Mouse (Mus musculus): Measurements from ENCODE around the gene Herpud1. TPM values are rescaled to one million over a fixed set of nuclear protein-coding genes. Genes with fewer than 3 reads are reported as not detected.

The Herpud1 gene
- total RNA-seq (2021): 10 to 100 TPM; 55.1 to 75.2 TPM
- long read RNA-seq, experiment 1, transcript Herpud1-205 (8 exons, 1,952 nt): major isoform, 100 of 121 reads
- long read RNA-seq, experiment 1, transcript Herpud1-201 (8 exons, 1,873 nt): minor isoform, 7 of 121 reads
- long read RNA-seq, experiment 1, partial matches to known transcripts: 3 of 121 reads
- long read RNA-seq, experiment 1, other reads (novel, unspliced or antisense): 11 of 121 reads
- long read RNA-seq, experiment 2, transcript Herpud1-201 (8 exons, 1,873 nt): minor isoform, 11 of 146 reads
- long read RNA-seq, experiment 2, transcript Herpud1-205 (8 exons, 1,952 nt): major isoform, 125 of 146 reads
- long read RNA-seq, experiment 2, partial matches to known transcripts: 0 of 146 reads
- long read RNA-seq, experiment 2, other reads (novel, unspliced or antisense): 10 of 146 reads

GRCm38 (mm10) chr8:94386214-94387026, at the start of gene Herpud1:
Herpud1 (plus strand) TSS chr8:94386438.
- intact Hi-C loops (cut with DNase I; ENCODE audit: low total_unique reads): no loop called here
- peak; percentile 97 for DNase-seq

- intact Hi-C loops (cut with DNase I; ENCODE audit: low total_unique reads): no loop called here
- no peak for DNase-seq
Measured at GRCm38 (mm10) chr8:94337559-94337958, 48.7 kb upstream of the Herpud1 start.

- intact Hi-C loops (cut with DNase I; ENCODE audit: low total_unique reads): loop anchor here (5.0 kb wide), 1 partner anchor 57 kb away; no protein-coding TSS in a partner anchor
- no peak for DNase-seq
Measured at GRCm38 (mm10) chr8:94340796-94341195, 45.4 kb upstream of the Herpud1 start.

GRCm38 (mm10) chr8:94342691-94343090, 43.5 kb upstream of the Herpud1 start:
- intact Hi-C loops (cut with DNase I; ENCODE audit: low total_unique reads): loop anchor here (5.0 kb wide), 1 partner anchor 55 kb away; no protein-coding TSS in a partner anchor
- no peak for DNase-seq

- intact Hi-C loops (cut with DNase I; ENCODE audit: low total_unique reads): loop anchor here (5.0 kb wide), 1 partner anchor 54 kb away; no protein-coding TSS in a partner anchor
- peak; percentile 80 for DNase-seq
Measured at GRCm38 (mm10) chr8:94343290-94343689, 42.9 kb upstream of the Herpud1 start.

- DNase-seq: no peak
- intact Hi-C loops (cut with DNase I; ENCODE audit: low total_unique reads): loop anchor here (5.0 kb wide), 1 partner anchor 53 kb away; no protein-coding TSS in a partner anchor
Measured at GRCm38 (mm10) chr8:94343778-94344320, 42.4 kb upstream of the Herpud1 start.

GRCm38 (mm10) chr8:94345657-94346056, 40.6 kb upstream of the Herpud1 start:
- intact Hi-C loops (cut with DNase I; ENCODE audit: low total_unique reads): no loop called here
- DNase-seq: no peak

- intact Hi-C loops (cut with DNase I; ENCODE audit: low total_unique reads): no loop called here
- DNase-seq: no peak
Measured at GRCm38 (mm10) chr8:94346264-94346663, 40.0 kb upstream of the Herpud1 start.

GRCm38 (mm10) chr8:94348425-94348824, 37.8 kb upstream of the Herpud1 start:
- intact Hi-C loops (cut with DNase I; ENCODE audit: low total_unique reads): no loop called here
- no peak for DNase-seq

- no peak for DNase-seq
- intact Hi-C loops (cut with DNase I; ENCODE audit: low total_unique reads): no loop called here
Measured at GRCm38 (mm10) chr8:94354069-94354531, 32.1 kb upstream of the Herpud1 start.

GRCm38 (mm10) chr8:94354571-94354970, 31.7 kb upstream of the Herpud1 start:
- no peak for DNase-seq

GRCm38 (mm10) chr8:94357220-94357619, 29.0 kb upstream of the Herpud1 start:
- DNase-seq: no peak
- intact Hi-C loops (cut with DNase I; ENCODE audit: low total_unique reads): no loop called here

More at GRCm38 (mm10) chr8:94354571-94354970, 31.7 kb upstream of the Herpud1 start:
- intact Hi-C loops (cut with DNase I; ENCODE audit: low total_unique reads): no loop called here

GRCm38 (mm10) chr8:94358541-94358940, 27.7 kb upstream of the Herpud1 start:
- intact Hi-C loops (cut with DNase I; ENCODE audit: low total_unique reads): no loop called here
- DNase-seq: peak; percentile 52

GRCm38 (mm10) chr8:94361774-94362431, 24.3 kb upstream of the Herpud1 start:
- no peak for DNase-seq
- intact Hi-C loops (cut with DNase I; ENCODE audit: low total_unique reads): no loop called here

GRCm38 (mm10) chr8:94362607-94363239, 23.5 kb upstream of the Herpud1 start:
- peak; percentile 56 for DNase-seq
- intact Hi-C loops (cut with DNase I; ENCODE audit: low total_unique reads): no loop called here

GRCm38 (mm10) chr8:94363288-94363688, 22.9 kb upstream of the Herpud1 start:
- intact Hi-C loops (cut with DNase I; ENCODE audit: low total_unique reads): no loop called here

GRCm38 (mm10) chr8:94363906-94364305, 22.3 kb upstream of the Herpud1 start:
- intact Hi-C loops (cut with DNase I; ENCODE audit: low total_unique reads): no loop called here
- peak; percentile 52 for DNase-seq

More at GRCm38 (mm10) chr8:94363288-94363688, 22.9 kb upstream of the Herpud1 start:
- DNase-seq: peak; percentile 74

GRCm38 (mm10) chr8:94364686-94365312, 21.4 kb upstream of the Herpud1 start:
- DNase-seq: no peak
- intact Hi-C loops (cut with DNase I; ENCODE audit: low total_unique reads): no loop called here

Measured in gastrocnemius, postnatal 14 days (tissue).